Mouse (Mus musculus) urinary bladder, postnatal 36 days (tissue): Measurements from ENCODE around the gene Rnf169.
A peak's percentile ranks its signal among the peaks of the same experiment; 100 is the strongest.

Source experiments
- DNase-seq, 2 experiments: peaks; one replicate each; pipeline ENCODE4 v3.0.0; 2022; ENCODE audit warnings: low spot score in 2 of 2, mixed read lengths in 1 of 2

Rnf169 gene

DNA sequence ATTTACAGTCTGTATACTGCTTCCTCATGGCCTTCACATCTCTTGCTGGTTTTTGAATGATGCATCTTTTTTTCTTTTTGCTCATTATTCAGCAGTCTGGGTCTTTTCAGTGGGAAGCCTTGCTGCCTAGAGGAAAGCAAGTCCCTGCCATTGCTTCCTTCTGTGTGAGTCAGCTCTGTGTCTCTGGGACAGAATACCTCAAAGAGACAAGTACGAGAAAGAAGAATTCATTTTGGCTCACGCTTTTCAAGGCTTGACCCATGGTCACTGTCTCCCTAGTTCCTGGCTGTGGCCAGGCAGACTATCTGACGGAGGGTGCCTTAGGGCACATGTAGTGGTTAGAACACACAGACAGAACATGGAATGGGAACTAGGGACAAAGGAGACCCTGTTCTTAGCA is 86.3 kb downstream of the Rnf169 start:
- no peak for DNase-seq

DNA sequence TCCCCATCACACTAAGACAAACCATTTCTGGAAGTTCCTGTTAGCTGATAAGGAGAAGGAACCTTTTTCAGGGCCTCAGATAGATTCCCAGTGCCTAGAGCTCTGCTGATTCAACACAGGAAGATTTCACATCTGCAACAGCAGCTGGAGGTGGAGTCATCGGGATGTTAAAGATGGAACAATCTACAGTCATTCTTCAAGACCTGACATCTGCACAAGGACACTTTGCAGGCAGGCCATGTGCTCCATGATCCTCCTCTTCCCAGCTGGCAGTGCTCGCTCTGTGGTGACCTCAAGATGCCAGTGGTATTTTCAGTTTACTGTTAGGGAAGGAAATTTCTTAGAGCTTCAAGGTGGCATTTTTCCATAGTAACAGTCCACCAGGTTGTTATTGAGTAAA is 87.9 kb downstream of the Rnf169 start:
- no peak for DNase-seq

DNA sequence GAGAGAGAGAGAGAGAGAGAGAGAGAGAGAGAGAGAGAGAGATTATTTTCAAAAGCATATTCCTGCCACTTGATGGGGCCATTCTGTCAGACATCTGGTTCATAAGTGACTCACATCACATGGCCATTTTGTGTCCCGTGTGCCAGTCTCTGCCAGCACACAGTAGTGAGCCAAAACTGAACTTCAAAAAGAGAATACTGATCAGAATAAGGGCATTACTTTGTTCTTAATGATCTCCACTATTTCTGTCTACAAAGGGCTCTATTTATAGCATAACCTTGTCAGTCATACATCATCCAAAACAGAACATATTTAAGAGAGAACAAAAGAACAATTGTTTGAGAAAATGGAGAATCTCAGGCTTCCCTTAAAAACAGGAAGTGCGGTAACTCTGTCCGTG is 88.8 kb downstream of the Rnf169 start:
- no peak for DNase-seq

DNA sequence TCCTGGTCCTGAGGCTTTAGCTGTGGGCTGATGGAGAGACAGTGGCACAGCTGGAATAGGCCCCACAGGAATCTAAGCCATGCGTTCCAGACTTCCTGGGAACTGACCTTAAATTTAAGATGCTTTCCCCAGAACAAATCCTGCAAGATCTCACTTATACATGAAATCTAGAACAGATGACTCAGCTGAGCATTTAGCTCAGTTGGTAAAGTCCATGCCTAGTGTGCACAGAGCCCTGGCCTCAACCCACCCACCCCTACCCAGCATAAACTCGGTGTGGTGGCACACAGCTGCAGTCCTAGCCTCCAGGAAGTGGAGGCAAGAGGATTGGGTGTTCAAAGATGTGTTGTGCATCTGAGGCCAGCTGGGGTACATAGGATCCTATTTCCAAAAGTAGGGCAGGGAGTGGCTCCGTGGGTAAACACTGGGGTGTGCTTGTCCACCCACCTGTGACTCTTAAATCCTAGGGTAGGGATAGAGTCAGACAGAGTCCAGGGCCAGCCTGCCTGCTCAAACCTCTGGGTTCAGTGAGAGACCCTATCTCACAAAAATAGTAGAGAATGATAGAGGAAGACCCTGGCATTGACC is 90.0 kb downstream of the Rnf169 start:
- no peak for DNase-seq

DNA sequence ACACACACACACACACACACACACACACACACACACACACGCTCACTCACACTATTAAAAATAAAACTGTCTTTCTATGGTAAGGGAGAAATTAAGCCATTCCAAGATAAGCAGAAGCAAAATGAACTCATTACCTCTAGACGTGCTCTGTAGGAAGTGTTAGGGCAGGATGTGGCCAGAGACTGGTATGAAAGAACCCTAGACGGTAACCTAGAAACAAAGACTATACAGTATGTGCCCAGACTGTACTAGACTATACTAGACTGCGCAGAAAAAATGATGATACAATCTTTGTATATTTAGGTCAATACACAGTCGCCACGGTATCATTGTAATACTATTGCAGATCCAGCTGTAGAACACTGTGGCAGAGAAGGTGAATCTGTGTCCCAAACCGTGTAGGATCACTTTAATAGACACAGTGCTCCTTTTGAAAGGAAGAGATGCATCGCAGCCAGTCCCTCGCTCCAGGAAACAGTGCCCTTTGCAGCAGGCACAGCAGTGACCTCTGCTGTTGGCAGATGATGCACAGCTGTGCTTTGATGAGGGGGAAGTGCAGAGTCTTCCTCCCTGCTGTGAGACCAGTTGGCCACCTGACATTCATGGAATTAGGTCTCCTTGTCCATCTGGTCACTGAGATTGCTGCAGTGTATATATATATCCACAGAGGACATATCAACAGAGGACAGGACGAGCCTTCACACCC is 90.9 kb downstream of the Rnf169 start:
- no peak for DNase-seq

GRCm38 (mm10) chr7:99887743-99888142 is 92.5 kb downstream of the Rnf169 start:
- no peak for DNase-seq

DNA sequence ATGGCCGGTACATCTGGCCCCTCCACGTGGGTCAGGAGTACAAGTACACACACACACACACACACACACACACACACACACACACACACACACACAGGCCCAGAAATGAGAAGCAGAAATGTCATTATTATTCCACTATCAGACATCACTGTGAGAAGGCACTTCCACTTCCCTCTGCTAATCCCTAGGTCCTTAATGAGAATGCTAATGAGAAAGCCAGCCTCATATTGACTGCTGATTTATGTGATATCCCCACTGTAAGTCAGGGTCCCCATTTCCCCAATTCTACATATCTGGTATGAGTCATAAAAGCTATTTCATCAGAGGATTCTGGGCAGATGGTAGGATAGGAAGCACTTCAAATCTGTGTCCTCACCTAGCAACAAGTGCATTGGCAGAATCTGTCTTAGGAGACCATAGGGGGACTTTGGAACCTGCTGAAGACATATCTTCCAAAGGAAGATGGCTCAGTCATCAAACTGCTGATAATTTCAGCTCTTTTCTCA is 93.0 kb downstream of the Rnf169 start:
- DNase-seq: no peak

DNA sequence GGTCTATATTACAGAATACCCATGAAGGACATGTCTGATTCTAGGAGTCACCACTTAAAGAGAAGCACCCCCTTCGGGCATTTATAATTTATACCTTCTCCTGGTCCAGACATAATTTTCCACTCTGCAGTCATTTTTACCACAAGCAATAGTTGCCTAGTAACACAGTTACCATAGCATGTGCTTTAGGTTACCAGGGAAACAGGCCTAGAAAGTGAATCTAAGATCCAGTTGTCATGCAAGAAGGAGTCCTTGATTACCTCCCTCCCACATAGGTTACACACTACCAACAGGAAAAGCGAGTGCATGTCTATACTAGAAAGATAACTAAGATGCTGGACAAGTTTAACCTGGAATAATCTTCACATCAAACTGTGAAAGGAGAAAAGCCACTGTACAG is 102.0 kb downstream of the Rnf169 start:
- no peak for DNase-seq

DNA sequence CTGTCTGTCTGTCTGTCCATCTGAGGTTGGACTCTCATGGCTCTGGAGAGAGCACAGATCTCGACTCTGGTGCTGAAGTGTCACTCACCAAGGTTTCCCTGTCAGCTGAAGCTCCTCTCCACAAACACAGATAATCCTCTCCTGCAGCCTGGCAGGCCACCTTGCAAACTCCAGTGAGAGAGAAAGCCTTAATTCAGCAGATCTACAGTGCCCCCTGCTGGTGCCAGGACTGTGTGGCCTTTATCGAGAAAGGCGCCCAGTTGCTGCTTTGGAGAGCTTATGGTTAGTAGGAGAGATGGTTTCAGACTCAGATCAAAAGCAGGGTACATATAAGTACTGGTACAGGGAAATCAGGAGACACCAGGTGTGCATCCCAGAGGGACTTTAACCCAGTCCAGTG is 103.9 kb downstream of the Rnf169 start:
- DNase-seq: peak; percentile 62 to 80

DNA sequence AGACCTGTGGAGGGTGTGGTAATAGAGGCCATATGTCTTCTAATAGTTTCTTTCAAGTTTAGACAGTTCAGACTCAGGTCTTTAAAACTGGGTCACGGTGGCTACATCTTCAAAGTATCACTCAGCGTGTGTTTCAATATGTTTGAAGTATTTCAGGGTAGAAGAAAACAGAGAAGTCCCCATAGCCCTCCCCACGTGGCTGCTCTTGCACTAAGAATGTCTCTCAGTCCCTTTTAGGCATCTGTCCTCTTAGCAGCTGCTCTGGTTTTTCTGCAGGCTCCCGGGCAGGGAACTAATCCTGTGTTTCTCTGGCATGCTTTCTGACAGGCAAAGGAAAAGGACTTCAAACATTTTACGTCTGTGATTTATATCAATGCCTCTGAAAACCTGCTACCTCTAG is 104.4 kb downstream of the Rnf169 start:
- no peak for DNase-seq

DNA sequence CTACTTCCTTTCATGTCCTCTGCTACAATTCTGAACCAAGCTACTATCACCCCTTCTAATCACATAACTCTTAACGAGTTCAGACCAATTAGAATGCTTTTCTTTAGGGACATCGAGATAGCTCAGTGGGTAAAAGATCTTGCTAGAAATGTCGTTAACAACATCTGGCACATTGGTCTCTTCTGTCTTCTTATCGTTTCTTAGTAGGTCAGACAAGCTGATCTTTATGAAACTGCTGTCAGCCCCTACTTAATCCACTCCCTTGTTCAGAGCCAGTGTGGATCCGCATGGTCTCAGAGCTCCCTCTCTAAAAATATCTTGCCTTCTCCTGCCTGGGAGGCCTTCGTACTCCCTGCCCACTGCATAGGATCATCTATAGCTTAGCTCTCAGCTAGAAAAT is 106.3 kb downstream of the Rnf169 start:
- DNase-seq: no peak
